Mouse (Mus musculus): ENCODE data around the gene Gm44973.
A peak's percentile ranks its signal among the peaks of the same experiment; 100 is the strongest.
"Not testable (repeated sequence)": the region's sequence is repeated elsewhere in the genome, so short reads cannot be mapped to it uniquely, and the experiment has no call there.

The Gm44973 gene

GRCm38 (mm10) chr7:5051193-5052192 lies 36.2 kb downstream of the Gm44973 start, which contains the start of gene Zfp580:
Gene Zfp580, plus strand, starts transcription at chr7:5051538.
- peak; percentile 69 to 78 for DNase-seq (ENCODE audit: low spot score in 2 of 2)

- no peak for DNase-seq (ENCODE audit: low spot score in 2 of 2)
Observed at GRCm38 (mm10) chr7:5052438-5052837, 37.1 kb downstream of the Gm44973 start.

- DNase-seq (ENCODE audit: low spot score in 2 of 2), result no peak
Observed at GRCm38 (mm10) chr7:5052931-5053343, 37.6 kb downstream of the Gm44973 start.

- no peak for DNase-seq (ENCODE audit: low spot score in 2 of 2)
Observed at GRCm38 (mm10) chr7:5053456-5054179, 38.3 kb downstream of the Gm44973 start.

- DNase-seq (ENCODE audit: low spot score in 2 of 2), result peak; percentile 74 to 75
Observed at GRCm38 (mm10) chr7:5056651-5057263, 41.5 kb downstream of the Gm44973 start.

- no peak for DNase-seq (ENCODE audit: low spot score in 2 of 2)
Observed at GRCm38 (mm10) chr7:5057381-5057780, 42.1 kb downstream of the Gm44973 start.

- DNase-seq (ENCODE audit: low spot score in 2 of 2), result no peak
Observed at GRCm38 (mm10) chr7:5057804-5058203, 42.5 kb downstream of the Gm44973 start.

- DNase-seq (ENCODE audit: low spot score in 2 of 2), result no peak
Observed at GRCm38 (mm10) chr7:5058631-5059030, 43.3 kb downstream of the Gm44973 start.

- no peak for DNase-seq (ENCODE audit: low spot score in 2 of 2)
Observed at GRCm38 (mm10) chr7:5059421-5059820, 44.1 kb downstream of the Gm44973 start.

GRCm38 (mm10) chr7:5060239-5060731 lies 45.0 kb downstream of the Gm44973 start:
- peak; percentile 74 to 78 for DNase-seq (ENCODE audit: low spot score in 2 of 2)

- peak; percentile 97 to 99 for DNase-seq (ENCODE audit: low spot score in 2 of 2)
Observed at GRCm38 (mm10) chr7:5060944-5061773, 45.9 kb downstream of the Gm44973 start.

GRCm38 (mm10) chr7:5061774-5062359 lies 46.6 kb downstream of the Gm44973 start, which contains the start of gene U2af2:
Gene U2af2, plus strand, starts transcription at chr7:5062143.
- DNase-seq (ENCODE audit: low spot score in 2 of 2), result peak; percentile 92 to 93

GRCm38 (mm10) chr7:5062360-5063001 lies 47.2 kb downstream of the Gm44973 start:
- no peak for DNase-seq (ENCODE audit: low spot score in 2 of 2)

- no peak for DNase-seq (ENCODE audit: low spot score in 2 of 2)
Observed at GRCm38 (mm10) chr7:5064886-5065285, 49.6 kb downstream of the Gm44973 start.

GRCm38 (mm10) chr7:5073586-5073985 lies 58.3 kb downstream of the Gm44973 start:
- DNase-seq (ENCODE audit: low spot score in 2 of 2), result no peak

- no peak for DNase-seq (ENCODE audit: low spot score in 2 of 2)
Observed at GRCm38 (mm10) chr7:5074984-5075383, 59.7 kb downstream of the Gm44973 start.

- no peak for DNase-seq (ENCODE audit: low spot score in 2 of 2)
Observed at GRCm38 (mm10) chr7:5076931-5077330, 61.6 kb downstream of the Gm44973 start.

GRCm38 (mm10) chr7:5079365-5080009 lies 64.2 kb downstream of the Gm44973 start:
- DNase-seq (ENCODE audit: low spot score in 2 of 2), result not testable (repeated sequence)

- peak; percentile 95 to 97 for DNase-seq (ENCODE audit: low spot score in 2 of 2)
Observed at GRCm38 (mm10) chr7:5080010-5080751, 64.9 kb downstream of the Gm44973 start, which contains the start of gene Epn1. Gene Epn1, plus strand, starts transcription at chr7:5080235.
